Mouse (Mus musculus) stomach, postnatal 0 days (tissue): ENCODE measurements around the gene Gpr19. TPM values are rescaled to one million over a fixed set of nuclear protein-coding genes. Genes with fewer than 3 reads are reported as not detected.

ENCODE experiments used
- ATAC-seq: fragments of 200-750 bp; cut with Nextera tagmentation; 2 replicates; pipeline ENCODE4 v1.8.0; 2017; ENCODE audit not compliant: low FRiP score, low TSS enrichment
- DNase-seq: peaks from one replicate; pipeline ENCODE4 v3.0.0-alpha.2; 2016; ENCODE audit warnings: low spot score
- H3K27ac ChIP-seq: fragments of 300-500 bp; sonication (generic); replicated peaks from 2 replicates; pipeline ENCODE4 v1.5.1; 2014; ENCODE audit warnings: mild to moderate bottlenecking, control low read depth
- H3K27me3 ChIP-seq: fragments of 300-500 bp; sonication (generic); 2 replicates; pipeline ENCODE4 v1.6.1; 2014; ENCODE audit warnings: low read length; ENCODE audit not compliant: control insufficient read depth, insufficient read depth
- H3K36me3 ChIP-seq: fragments of 300-500 bp; sonication (generic); 2 replicates; pipeline ENCODE4 v1.6.1; 2014; ENCODE audit warnings: low read length, mixed read lengths; ENCODE audit not compliant: control insufficient read depth, insufficient read depth
- H3K4me1 ChIP-seq: fragments of 300-500 bp; sonication (generic); replicated peaks from 2 replicates; pipeline ENCODE4 v1.6.1; 2014; ENCODE audit warnings: antibody characterized with exemption; ENCODE audit not compliant: control insufficient read depth, insufficient read depth
- H3K4me2 ChIP-seq: fragments of 300-500 bp; sonication (generic); replicated peaks from 2 replicates; pipeline ENCODE4 v1.6.1; 2014; ENCODE audit warnings: low read depth, mild to moderate bottlenecking, control low read depth, moderate library complexity
- H3K4me3 ChIP-seq: fragments of 300-500 bp; sonication (generic); 2 replicates; pipeline ENCODE4 v1.5.1; 2014; ENCODE audit warnings: low read depth, low read length, control low read depth
- H3K9ac ChIP-seq: fragments of 300-500 bp; sonication (generic); 2 replicates; pipeline ENCODE4 v1.6.1; 2014; ENCODE audit warnings: mild to moderate bottlenecking, low read length, control low read depth, mixed read lengths
- H3K9me3 ChIP-seq: fragments of 300-500 bp; sonication (generic); 2 replicates; pipeline ENCODE4 v1.6.1; 2016; ENCODE audit warnings: low read length; ENCODE audit not compliant: control insufficient read depth
- CTCF ChIP-seq: IDR thresholded peaks from 2 replicates; pipeline ENCODE4 v1.5.1; 2016; ENCODE audit warnings: antibody characterized with exemption, low read depth, mild to moderate bottlenecking, moderate library complexity
- EP300 ChIP-seq: optimal IDR thresholded peaks from 2 replicates; pipeline ENCODE3; 2016; ENCODE audit warnings: antibody characterized with exemption
- WGBS: fragments of 180-500 bp; shearing (Covaris S2); extraction: QIAGEN DNeasy Blood & Tissue Kit; methylation state at CpG from one replicate; pipeline ENCODE4 v1.1.7; 2014; 5-methylcytosine and 5-hydroxymethylcytosine counted together
- polyA plus RNA-seq: library from polyadenylated mRNA; unstranded; fragments of >200 nt; fragmentation: Nextera tagmentation; extraction: Ambion mirVana; gene quantifications from 2 replicates; pipeline ENCODE4 v1.2.1, GENCODE M21; 2015

Gpr19 gene
- polyA plus RNA-seq, 1 experiment from 2014 or later = 6.9 TPM

GRCm38 (mm10) chr6:134861386-134861785, 37.0 kb downstream of the Gpr19 start:
- 87% methylated on average over 12 of the region's 12 CpGs for WGBS
- ATAC-seq = no peak

DNA sequence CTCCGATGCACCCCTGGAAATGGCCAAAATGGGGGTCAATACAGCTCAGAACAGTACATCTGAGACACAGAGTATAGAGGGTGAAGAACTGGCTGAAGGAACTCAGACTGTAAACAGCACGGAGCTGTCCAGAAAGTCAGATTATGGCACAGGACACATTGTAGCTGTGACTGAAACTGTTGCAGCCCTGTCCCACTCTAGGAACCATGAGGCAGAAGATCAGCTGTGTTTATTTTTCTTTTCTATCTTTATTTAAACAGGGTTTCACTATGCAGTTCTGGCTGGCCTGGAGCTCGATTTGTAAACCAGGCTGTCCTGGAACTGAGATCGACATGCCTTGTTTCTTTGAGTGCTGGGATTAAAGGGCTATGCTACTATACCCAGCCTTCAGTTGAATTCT, 38.1 kb downstream of the Gpr19 start:
- H3K9me3 ChIP-seq = no peaks in the 10 kb centered on the region
- TF ChIP-seq CTCF = no peak
- no peak for TF ChIP-seq EP300
- no peak overlapping the region for H3K4me2 ChIP-seq
- WGBS = 33% methylated on average over 4 of the region's 4 CpGs
- H3K27me3 ChIP-seq = no peaks in the 10 kb centered on the region
- no peak overlapping the region for H3K4me3 ChIP-seq
- H3K9ac ChIP-seq = no peak overlapping the region
- DNase-seq (no peak), ATAC-seq (peak; percentile 36)
- H3K27ac ChIP-seq = peak overlapping the region; percentile 30; the same call in 1 of the 2 replicates
- H3K36me3 ChIP-seq = no peaks in the 10 kb centered on the region
- H3K4me1 ChIP-seq = 0 out of 2 replicates have a peak, but pooled peaks cover 2% of the 10 kb centered on the region

More at GRCm38 (mm10) chr6:134861386-134861785, 37.0 kb downstream of the Gpr19 start:
- no peaks in the 10 kb centered on the region for H3K9me3 ChIP-seq
- H3K4me1 ChIP-seq = 0 out of 2 replicates have a peak, but pooled peaks cover 2% of the 10 kb centered on the region
- no peak overlapping the region for H3K4me2 ChIP-seq
- DNase-seq = no peak
- no peak overlapping the region for H3K27ac ChIP-seq
- H3K36me3 ChIP-seq = no peaks in the 10 kb centered on the region
- H3K4me3 ChIP-seq = no peak overlapping the region
- H3K27me3 ChIP-seq = no peaks in the 10 kb centered on the region
- TF ChIP-seq CTCF (no peak), EP300 (no peak)
- no peak overlapping the region for H3K9ac ChIP-seq

- no peak overlapping the region for H3K9ac ChIP-seq
- DNase-seq = no peak
- 91% methylated on average over 6 of the region's 6 CpGs for WGBS
- 0 out of 2 replicates have a peak, but pooled peaks cover 2% of the 10 kb centered on the region for H3K4me1 ChIP-seq
- H3K9me3 ChIP-seq = no peaks in the 10 kb centered on the region
- H3K4me3 ChIP-seq = no peak overlapping the region
- no peak for ATAC-seq
- no peaks in the 10 kb centered on the region for H3K36me3 ChIP-seq
- TF ChIP-seq EP300 (no peak), CTCF (no peak)
- H3K27ac ChIP-seq = no peak overlapping the region
- H3K4me2 ChIP-seq = no peak overlapping the region
- H3K27me3 ChIP-seq = no peaks in the 10 kb centered on the region
Observed at GRCm38 (mm10) chr6:134859021-134859420, 39.4 kb downstream of the Gpr19 start.

- Histone ChIP-seq H3K4me1 (0 out of 2 replicates have a peak, but pooled peaks cover 2% of the 10 kb centered on the region), H3K9ac (no peak overlapping the region), H3K36me3 (peaks cover 2% of the 10 kb centered on the region; the same call in 1 of the 2 replicates), H3K9me3 (no peaks in the 10 kb centered on the region), H3K27ac (no peak overlapping the region), H3K4me3 (no peak overlapping the region), H3K4me2 (no peak overlapping the region), H3K27me3 (no peaks in the 10 kb centered on the region)
- ATAC-seq (no peak), DNase-seq (no peak)
- TF ChIP-seq CTCF = no peak
- TF ChIP-seq EP300 = no peak
- 85% methylated on average over 16 of the region's 16 CpGs for WGBS
Observed at GRCm38 (mm10) chr6:134855926-134856325, 42.5 kb downstream of the Gpr19 start.

GRCm38 (mm10) chr6:134854782-134855181, 43.6 kb downstream of the Gpr19 start:
- Histone ChIP-seq H3K27ac (no peak overlapping the region), H3K4me3 (no peak overlapping the region), H3K27me3 (no peaks in the 10 kb centered on the region), H3K4me1 (no peaks in the 10 kb centered on the region), H3K36me3 (peaks cover 5% of the 10 kb centered on the region; the same call in 1 of the 2 replicates), H3K9me3 (no peaks in the 10 kb centered on the region), H3K4me2 (no peak overlapping the region), H3K9ac (no peak overlapping the region)
- TF ChIP-seq EP300 (no peak), CTCF (no peak)
- ATAC-seq (no peak), DNase-seq (no peak)
- 79% methylated on average over 5 of the region's 5 CpGs for WGBS

- Histone ChIP-seq H3K4me2 (no peak overlapping the region), H3K27ac (no peak overlapping the region), H3K4me3 (no peak overlapping the region), H3K36me3 (peaks cover 7% of the 10 kb centered on the region; the same call in 1 of the 2 replicates), H3K27me3 (no peaks in the 10 kb centered on the region), H3K9ac (no peak overlapping the region), H3K4me1 (no peaks in the 10 kb centered on the region), H3K9me3 (no peaks in the 10 kb centered on the region)
- ATAC-seq = peak; percentile 45; the same call in 1 of the 2 replicates
- 63% methylated on average over 3 of the region's 3 CpGs for WGBS
- DNase-seq = no peak
- TF ChIP-seq CTCF = no peak
- TF ChIP-seq EP300 = no peak
Observed at GRCm38 (mm10) chr6:134849985-134850384, 48.4 kb downstream of the Gpr19 start.
